Mouse (Mus musculus) hindbrain, embryonic 14.5 days (tissue): ENCODE data around the gene Cisd3. TPM values are rescaled to one million over a fixed set of nuclear protein-coding genes. Genes with fewer than 3 reads are reported as not detected.

Experiments
- ATAC-seq: fragments of 200-750 bp; cut with Nextera tagmentation; 2 replicates; pipeline ENCODE4 v1.8.0; 2017; ENCODE audit warnings: moderate number of reproducible peaks, mild to moderate bottlenecking, moderate TSS enrichment, moderate library complexity; ENCODE audit not compliant: low FRiP score
- DNase-seq: peaks from one replicate; pipeline ENCODE4 v3.0.0-alpha.2; 2015; ENCODE audit warnings: low spot score
- H3K27ac ChIP-seq: fragments of 300-500 bp; sonication (generic); 2 replicates; pipeline ENCODE4 v1.5.1; 2014; ENCODE audit warnings: mild to moderate bottlenecking, moderate library complexity
- H3K27me3 ChIP-seq: fragments of 300-500 bp; sonication (generic); 2 replicates; pipeline ENCODE4 v1.6.1; 2014; ENCODE audit warnings: mild to moderate bottlenecking, low read length, mixed read lengths; ENCODE audit not compliant: control insufficient read depth, insufficient read depth
- H3K36me3 ChIP-seq: fragments of 300-500 bp; sonication (generic); replicated peaks from 2 replicates; pipeline ENCODE4 v1.6.1; 2014; ENCODE audit not compliant: control insufficient read depth, insufficient read depth
- H3K4me1 ChIP-seq: fragments of 300-500 bp; sonication (generic); replicated peaks from 2 replicates; pipeline ENCODE4 v1.6.1; 2014; ENCODE audit warnings: antibody characterized with exemption, low read length, mixed read lengths; ENCODE audit not compliant: control insufficient read depth, insufficient read depth
- H3K4me2 ChIP-seq: fragments of 300-500 bp; sonication (generic); replicated peaks from 2 replicates; pipeline ENCODE4 v1.6.1; 2014; ENCODE audit warnings: mild to moderate bottlenecking, moderate library complexity
- H3K4me3 ChIP-seq: fragments of 300-500 bp; sonication (generic); replicated peaks from 2 replicates; pipeline ENCODE4 v1.5.1; 2014; ENCODE audit warnings: mild to moderate bottlenecking, low read length
- H3K9ac ChIP-seq: fragments of 300-500 bp; sonication (generic); 2 replicates; pipeline ENCODE4 v1.6.1; 2014
- H3K9me3 ChIP-seq: fragments of 300-500 bp; sonication (generic); 2 replicates; pipeline ENCODE4 v1.6.1; 2016; ENCODE audit warnings: low read length; ENCODE audit not compliant: control insufficient read depth
- WGBS: fragments of 180-500 bp; shearing (Covaris S2); extraction: QIAGEN DNeasy Blood & Tissue Kit; methylation state at CpG from one replicate; pipeline ENCODE4 v1.1.7; 2014; 5-methylcytosine and 5-hydroxymethylcytosine counted together
- polyA plus RNA-seq: library from polyadenylated mRNA; unstranded; fragments of >200 nt; fragmentation: Nextera tagmentation; extraction: Ambion mirVana; gene quantifications from 2 replicates; pipeline ENCODE4 v1.2.1, GENCODE M21; 2014

Cisd3 gene
- polyA plus RNA-seq, 1 experiment from 2014 or later, result 27.7 TPM

GRCm38 (mm10) chr11:97669268-97669667, 16.4 kb upstream of the Cisd3 start:
- ATAC-seq (no peak), DNase-seq (no peak)
- WGBS, result 55% methylated on average over 15 of the region's 15 CpGs
- Histone ChIP-seq H3K4me2 (no peak overlapping the region), H3K4me3 (no peak overlapping the region), H3K27ac (no peak overlapping the region), H3K36me3 (peaks cover 73% of the 10 kb centered on the region), H3K9me3 (no peaks in the 10 kb centered on the region), H3K4me1 (peaks cover 24% of the 10 kb centered on the region), H3K27me3 (no peaks in the 10 kb centered on the region), H3K9ac (no peak overlapping the region)

GRCm38 (mm10) chr11:97669829-97670228, 15.8 kb upstream of the Cisd3 start:
- no peaks in the 10 kb centered on the region for H3K27me3 ChIP-seq
- DNase-seq (no peak), ATAC-seq (no peak)
- no peak overlapping the region for H3K4me3 ChIP-seq
- no peaks in the 10 kb centered on the region for H3K9me3 ChIP-seq
- H3K9ac ChIP-seq, result no peak overlapping the region
- 25% methylated on average over 6 of the region's 6 CpGs for WGBS
- H3K4me1 ChIP-seq, result peaks cover 19% of the 10 kb centered on the region
- H3K27ac ChIP-seq, result no peak overlapping the region
- H3K4me2 ChIP-seq, result no peak overlapping the region
- H3K36me3 ChIP-seq, result peaks cover 78% of the 10 kb centered on the region

GRCm38 (mm10) chr11:97670234-97671176, 15.1 kb upstream of the Cisd3 start:
- ATAC-seq (no peak), DNase-seq (no peak)
- no peak overlapping the region for H3K9ac ChIP-seq
- WGBS, result 74% methylated on average over 13 of the region's 13 CpGs
- H3K4me2 ChIP-seq, result no peak overlapping the region
- H3K4me3 ChIP-seq, result no peak overlapping the region
- H3K27me3 ChIP-seq, result no peaks in the 10 kb centered on the region
- H3K4me1 ChIP-seq, result peaks cover 12% of the 10 kb centered on the region; the same call in 1 of the 2 replicates
- peaks cover 85% of the 10 kb centered on the region for H3K36me3 ChIP-seq
- H3K27ac ChIP-seq, result no peak overlapping the region
- H3K9me3 ChIP-seq, result no peaks in the 10 kb centered on the region

GRCm38 (mm10) chr11:97671177-97671527, 14.5 kb upstream of the Cisd3 start:
- no peaks in the 10 kb centered on the region for H3K27me3 ChIP-seq
- DNase-seq (no peak), ATAC-seq (no peak)
- no peak overlapping the region for H3K9ac ChIP-seq
- no peaks in the 10 kb centered on the region for H3K9me3 ChIP-seq
- H3K4me2 ChIP-seq, result no peak overlapping the region
- WGBS, result 52% methylated on average over 2 of the region's 2 CpGs
- no peak overlapping the region for H3K4me3 ChIP-seq
- H3K36me3 ChIP-seq, result peaks cover 92% of the 10 kb centered on the region
- H3K4me1 ChIP-seq, result peaks cover 10% of the 10 kb centered on the region; the same call in 1 of the 2 replicates
- no peak overlapping the region for H3K27ac ChIP-seq

- Histone ChIP-seq H3K27me3 (no peaks in the 10 kb centered on the region), H3K4me1 (peaks cover 13% of the 10 kb centered on the region; the same call in 1 of the 2 replicates), H3K36me3 (peaks cover 100% of the 10 kb centered on the region), H3K9ac (no peak overlapping the region), H3K9me3 (no peaks in the 10 kb centered on the region), H3K27ac (no peak overlapping the region), H3K4me3 (no peak overlapping the region), H3K4me2 (no peak overlapping the region)
- WGBS, result 71% methylated on average over 10 of the region's 11 CpGs
- ATAC-seq (no peak), DNase-seq (no peak)
Observed at GRCm38 (mm10) chr11:97673148-97673547, 12.5 kb upstream of the Cisd3 start.

- ATAC-seq, result 0 out of 2 replicates have a peak, but pooled peaks have one; percentile 13
- Histone ChIP-seq H3K36me3 (peaks cover 99% of the 10 kb centered on the region), H3K27ac (no peak overlapping the region), H3K9me3 (no peaks in the 10 kb centered on the region), H3K9ac (no peak overlapping the region), H3K27me3 (no peaks in the 10 kb centered on the region), H3K4me3 (no peak overlapping the region), H3K4me1 (0 out of 2 replicates have a peak, but pooled peaks cover 3% of the 10 kb centered on the region), H3K4me2 (no peak overlapping the region)
- 85% methylated on average over 15 of the region's 15 CpGs for WGBS
- DNase-seq, result no peak
Observed at GRCm38 (mm10) chr11:97676050-97676754, 9.4 kb upstream of the Cisd3 start.

- H3K9ac ChIP-seq, result no peak overlapping the region
- 44% methylated on average over 15 of the region's 15 CpGs for WGBS
- no peak for ATAC-seq
Observed at GRCm38 (mm10) chr11:97677381-97677780, 8.2 kb upstream of the Cisd3 start.

GRCm38 (mm10) chr11:97677842-97678241, 7.8 kb upstream of the Cisd3 start:
- DNase-seq (no peak), ATAC-seq (no peak)
- Histone ChIP-seq H3K27me3 (no peaks in the 10 kb centered on the region), H3K36me3 (peaks cover 99% of the 10 kb centered on the region), H3K9me3 (no peaks in the 10 kb centered on the region), H3K4me2 (no peak overlapping the region), H3K4me1 (0 out of 2 replicates have a peak, but pooled peaks cover 3% of the 10 kb centered on the region), H3K4me3 (no peak overlapping the region), H3K9ac (no peak overlapping the region), H3K27ac (no peak overlapping the region)
- WGBS, result 46% methylated on average over 8 of the region's 8 CpGs

More at GRCm38 (mm10) chr11:97677381-97677780, 8.2 kb upstream of the Cisd3 start:
- Histone ChIP-seq H3K27ac (no peak overlapping the region), H3K27me3 (no peaks in the 10 kb centered on the region), H3K4me1 (0 out of 2 replicates have a peak, but pooled peaks cover 3% of the 10 kb centered on the region), H3K36me3 (peaks cover 99% of the 10 kb centered on the region), H3K4me3 (no peak overlapping the region), H3K4me2 (no peak overlapping the region), H3K9me3 (no peaks in the 10 kb centered on the region)
- DNase-seq, result no peak

- Histone ChIP-seq H3K9ac (no peak overlapping the region), H3K9me3 (no peaks in the 10 kb centered on the region), H3K4me3 (no peak overlapping the region), H3K27ac (no peak overlapping the region), H3K27me3 (no peaks in the 10 kb centered on the region), H3K4me2 (no peak overlapping the region), H3K4me1 (0 out of 2 replicates have a peak, but pooled peaks cover 3% of the 10 kb centered on the region), H3K36me3 (peaks cover 97% of the 10 kb centered on the region)
- ATAC-seq (no peak), DNase-seq (no peak)
- WGBS, result 76% methylated on average over 15 of the region's 15 CpGs
Observed at GRCm38 (mm10) chr11:97678301-97678700, 7.3 kb upstream of the Cisd3 start.
